Mouse (Mus musculus) MEL (cell line): ENCODE results near the gene Nsun2. TPM values are rescaled to one million over a fixed set of nuclear protein-coding genes. Genes with fewer than 3 reads are reported as not detected.

Experiments used
- DNase-seq: peaks from one replicate; pipeline ENCODE4 v3.0.0; 2011; ENCODE audit warnings: low read depth, low spot score
- H3K27ac ChIP-seq: 2 replicates; pipeline ENCODE4 v1.5.1; 2012; ENCODE audit warnings: low read depth, mild to moderate bottlenecking, control low read depth, low read length, moderate library complexity; ENCODE audit not compliant: control insufficient read depth
- H3K27me3 ChIP-seq, 2 experiments: fragments of 150-350 bp in 1 of 2; sonication (generic) in 1 of 2; 2 replicates each; pipeline ENCODE4 v1.6.1; 2012; ENCODE audit warnings: low read length in 2 of 2, mild to moderate bottlenecking in 2 of 2, improper control_type of control experiment in 1 of 2, moderate library complexity in 1 of 2; ENCODE audit not compliant: insufficient read depth in 2 of 2, control insufficient read depth in 1 of 2
- H3K36me3 ChIP-seq, 2 experiments: 2 replicates each; pipeline ENCODE4 v1.6.1; 2012 to 2014; ENCODE audit warnings: low read length in 2 of 2, improper control_type of control experiment in 1 of 2, inconsistent platforms in 1 of 2, mild to moderate bottlenecking in 1 of 2; ENCODE audit not compliant: insufficient read depth in 2 of 2, control insufficient read depth in 1 of 2
- H3K4me1 ChIP-seq, 2 experiments: fragments of 150-350 bp in 1 of 2; sonication (generic) in 1 of 2; 2 replicates each; pipeline ENCODE4 v1.6.1; 2012; ENCODE audit warnings: low read length in 2 of 2, improper control_type of control experiment in 1 of 2, mild to moderate bottlenecking in 1 of 2; ENCODE audit not compliant: insufficient read depth in 2 of 2, control insufficient read depth in 1 of 2
- H3K4me3 ChIP-seq, 2 experiments: fragments of 150-350 bp in 1 of 2; sonication (generic) in 1 of 2; 2 replicates each; pipeline ENCODE4 v1.5.1; 2012; ENCODE audit warnings: low read depth in 2 of 2, low read length in 2 of 2, mild to moderate bottlenecking in 2 of 2, moderate library complexity in 2 of 2, control low read depth in 1 of 2, improper control_type of control experiment in 1 of 2; ENCODE audit not compliant: control insufficient read depth in 1 of 2, insufficient read depth in 1 of 2
- H3K79me2 ChIP-seq: 2 replicates; pipeline ENCODE4 v1.6.1; 2012; ENCODE audit warnings: mild to moderate bottlenecking, low read length, moderate library complexity; ENCODE audit not compliant: control insufficient read depth, poor library complexity, insufficient read depth
- H3K9ac ChIP-seq: 2 replicates; pipeline ENCODE4 v1.6.1; 2012; ENCODE audit warnings: low read depth, mild to moderate bottlenecking, control low read depth, low read length, moderate library complexity; ENCODE audit not compliant: control insufficient read depth, poor library complexity, severe bottlenecking
- H3K9me3 ChIP-seq: fragments of 150-350 bp; sonication (generic); replicated peaks from 2 replicates; pipeline ENCODE4 v1.6.1; 2012; ENCODE audit warnings: mild to moderate bottlenecking, low read length, improper control_type of control experiment, moderate library complexity; ENCODE audit not compliant: insufficient read depth
- EP300 ChIP-seq, 2 experiments: IDR thresholded peaks; 2 replicates each; pipeline ENCODE4 v1.6.1; 2011; ENCODE audit warnings: improper control_type of control experiment in 2 of 2, low read length in 2 of 2, low read depth in 1 of 2, mild to moderate bottlenecking in 1 of 2
- HCFC1 ChIP-seq: IDR thresholded peaks from 2 replicates; pipeline ENCODE4 v1.6.1; 2012; ENCODE audit warnings: low read depth, mild to moderate bottlenecking, inconsistent platforms, low read length, improper control_type of control experiment, moderate library complexity
- JUND ChIP-seq: IDR thresholded peaks from 2 replicates; pipeline ENCODE4 v1.6.1; 2011; ENCODE audit warnings: low read depth, mild to moderate bottlenecking, improper control_type of control experiment, low read length
- MAFK ChIP-seq: IDR thresholded peaks from 2 replicates; pipeline ENCODE4 v1.6.1; 2011; ENCODE audit warnings: low read depth, mild to moderate bottlenecking, low read length, improper control_type of control experiment, borderline replicate concordance
- MAZ ChIP-seq: IDR thresholded peaks from 2 replicates; pipeline ENCODE4 v1.6.1; 2012; ENCODE audit warnings: low read depth, mild to moderate bottlenecking, inconsistent platforms, low read length, improper control_type of control experiment
- MEF2A ChIP-seq: IDR thresholded peaks from 2 replicates; pipeline ENCODE4 v1.6.1; 2014; ENCODE audit warnings: low read depth, mild to moderate bottlenecking, inconsistent platforms, low read length, improper control_type of control experiment; ENCODE audit not compliant: poor library complexity, insufficient replicate concordance, severe bottlenecking; ENCODE audit errors: extremely low read depth
- MYC ChIP-seq: IDR thresholded peaks from 2 replicates; pipeline ENCODE4 v1.6.1; 2011; ENCODE audit warnings: low read depth, mild to moderate bottlenecking, low read length, improper control_type of control experiment, moderate library complexity
- NRF1 ChIP-seq: IDR thresholded peaks from 2 replicates; pipeline ENCODE4 v1.6.1; 2014; ENCODE audit warnings: low read depth, mild to moderate bottlenecking, inconsistent platforms, low read length, improper control_type of control experiment, moderate library complexity; ENCODE audit not compliant: poor library complexity, insufficient read depth, severe bottlenecking
- RCOR1 ChIP-seq: IDR thresholded peaks from 2 replicates; pipeline ENCODE4 v1.6.1; 2012; ENCODE audit warnings: low read depth, mild to moderate bottlenecking, inconsistent platforms, low read length, improper control_type of control experiment
- SIN3A ChIP-seq: IDR thresholded peaks from 2 replicates; pipeline ENCODE4 v1.6.1; 2012; ENCODE audit warnings: low read length, improper control_type of control experiment, inconsistent platforms
- SMC3 ChIP-seq: IDR thresholded peaks from 2 replicates; pipeline ENCODE4 v1.6.1; 2011; ENCODE audit warnings: low read depth, low read length, improper control_type of control experiment
- USF1 ChIP-seq: IDR thresholded peaks from 2 replicates; pipeline ENCODE4 v1.6.1; 2014; ENCODE audit warnings: low read depth, mild to moderate bottlenecking, inconsistent platforms, low read length, improper control_type of control experiment, moderate library complexity
- ZC3H11A ChIP-seq: IDR thresholded peaks from 2 replicates; pipeline ENCODE4 v1.6.1; 2012; ENCODE audit warnings: low read depth, mild to moderate bottlenecking, inconsistent platforms, low read length, improper control_type of control experiment
- ZNF384 ChIP-seq: IDR thresholded peaks from 2 replicates; pipeline ENCODE4 v1.6.1; 2012; ENCODE audit warnings: low read depth, mild to moderate bottlenecking, inconsistent platforms, low read length, improper control_type of control experiment
- polyA plus RNA-seq, 2 experiments: library from polyadenylated mRNA; stranded (reverse) in 1 of 2; unstranded in 1 of 2; fragments of >175 nt in 1 of 2; fragments of >200 nt in 1 of 2; gene quantifications; 2 replicates each; pipeline versions ENCODE4 v1.2.1 to v1.2.4; 2012; ENCODE audit warnings: low replicate concordance in 2 of 2, low read depth in 1 of 2; ENCODE audit not compliant: insufficient read length in 2 of 2, insufficient read depth in 1 of 2, missing spikeins in 1 of 2
- total RNA-seq: library from RNA; depleted of rRNA; stranded (reverse); fragments of 300-350 nt; gene quantifications from 2 replicates; pipeline ENCODE4 v1.2.3, GENCODE M21; 2012

Nsun2 gene
- total and polyA plus RNA-seq, 3 experiments = 277 to 303 (median 302) TPM

- Histone ChIP-seq H3K4me1 (peaks cover 2 to 15% of the 10 kb centered on the region in 2 experiments; a peak in 3 of 4 replicates), H3K27ac (no peak overlapping the region), H3K9ac (no peak overlapping the region), H3K79me2 (peaks cover 81% of the 10 kb centered on the region), H3K4me3 (no peak overlapping the region; a peak in 1 of 4 replicates), H3K27me3 (no peaks in the 10 kb centered on the region), H3K9me3 (no peaks in the 10 kb centered on the region), H3K36me3 (no peaks in the 10 kb centered on the region; a peak in 1 of 4 replicates)
- TF ChIP-seq JUND (no peak), EP300 (IDR thresholded peaks at IDR 0.05; ENCODE audit: low read depth in 1 of 2, low read length in 2 of 2) (no peak), SMC3 (no peak), ZNF384 (no peak)
- DNase-seq = no peak
Observed at GRCm38 (mm10) chr13:69530951-69531350, 2.6 kb upstream of the Nsun2 start.

GRCm38 (mm10) chr13:69531431-69531830, 2.1 kb upstream of the Nsun2 start:
- Histone ChIP-seq H3K4me3 (peak overlapping the region; percentile 56 to 73; a peak in 2 of 4 replicates), H3K9ac (peak overlapping the region; percentile 29; the same call in 1 of the 2 replicates), H3K36me3 (no peaks in the 10 kb centered on the region; a peak in 1 of 4 replicates), H3K27me3 (no peaks in the 10 kb centered on the region), H3K4me1 (peaks cover 2 to 17% of the 10 kb centered on the region in 2 experiments; a peak in 3 of 4 replicates), H3K9me3 (no peaks in the 10 kb centered on the region), H3K27ac (no peak overlapping the region), H3K79me2 (peaks cover 76% of the 10 kb centered on the region)
- DNase-seq = peak; percentile 27
- TF ChIP-seq SIN3A (no peak), MAZ (no peak), MEF2A (no peak), MAFK (no peak), USF1 (no peak), HCFC1 (no peak), MYC (no peak), ZC3H11A (no peak), RCOR1 (no peak), NRF1 (no peak)
